Mouse (Mus musculus) small intestine, adult 2 months (tissue): ENCODE data around the gene Ntn4. TPM values are rescaled to one million over a fixed set of nuclear protein-coding genes. Genes with fewer than 3 reads are reported as not detected.

Experiments used
- H3K27ac ChIP-seq: fragments of 200-500 bp; 2 replicates; pipeline ENCODE4 v1.5.1; 2012; ENCODE audit warnings: low read depth, low read length, control low read depth, inconsistent platforms; ENCODE audit not compliant: insufficient read depth
- H3K27me3 ChIP-seq: fragments of 200-500 bp; 2 replicates; pipeline ENCODE4 v1.6.1; 2012; ENCODE audit warnings: mild to moderate bottlenecking, moderate library complexity, low read length, inconsistent platforms; ENCODE audit not compliant: control insufficient read depth, insufficient read depth
- H3K36me3 ChIP-seq: fragments of 200-500 bp; 2 replicates; pipeline ENCODE4 v1.6.1; 2012; ENCODE audit warnings: mild to moderate bottlenecking, low read length, control low read depth, inconsistent platforms; ENCODE audit not compliant: control insufficient read depth, insufficient read depth
- H3K4me1 ChIP-seq: fragments of 200-500 bp; 2 replicates; pipeline ENCODE4 v1.6.1; 2012; ENCODE audit warnings: low read length, inconsistent platforms, mixed read lengths; ENCODE audit not compliant: control insufficient read depth, insufficient read depth, insufficient read length
- H3K4me3 ChIP-seq: fragments of 200-500 bp; 2 replicates; pipeline ENCODE4 v1.5.1; 2012; ENCODE audit warnings: low read depth, mild to moderate bottlenecking, control low read depth, inconsistent platforms, low read length, moderate library complexity
- CTCF ChIP-seq: fragments of 200-500 bp; IDR thresholded peaks from 2 replicates; pipeline ENCODE4 v1.5.1; 2012; ENCODE audit warnings: low read depth, mild to moderate bottlenecking, control low read depth, inconsistent platforms, low read length, moderate library complexity, mixed read lengths; ENCODE audit not compliant: insufficient replicate concordance, insufficient read length; ENCODE audit errors: extremely low read depth
- POLR2A ChIP-seq: fragments of 200-500 bp; IDR thresholded peaks from 2 replicates; pipeline ENCODE4 v1.6.1; 2012; ENCODE audit warnings: low read depth, mild to moderate bottlenecking, control low read depth, inconsistent platforms, low read length, moderate library complexity
- WGBS: fragments of 180-500 bp; shearing (Covaris S2); methylation state at CpG from one replicate; pipeline ENCODE4 v1.1.7; 2018; 5-methylcytosine and 5-hydroxymethylcytosine counted together
- polyA plus RNA-seq: library from polyadenylated mRNA; depleted of rRNA; stranded (reverse); fragments of >200 nt; gene quantifications from 2 replicates; pipeline ENCODE4 v1.2.3, GENCODE M21; 2012

Gene Ntn4
- polyA plus RNA-seq, 1 experiment, result 5.8 TPM

GRCm38 (mm10) chr10:93608051-93608450, 32.4 kb upstream of the Ntn4 start:
- H3K4me3 ChIP-seq, result no peak overlapping the region
- 66% methylated on average over 9 of the region's 9 CpGs for WGBS
- H3K4me1 ChIP-seq, result no peaks in the 10 kb centered on the region
- H3K27me3 ChIP-seq, result no peaks in the 10 kb centered on the region
- no peak for TF ChIP-seq POLR2A
- TF ChIP-seq CTCF, result peak; percentile 28; the same call in 1 of the 2 replicates
- no peak overlapping the region for H3K27ac ChIP-seq
- H3K36me3 ChIP-seq, result no peaks in the 10 kb centered on the region

GRCm38 (mm10) chr10:93609236-93609635, 31.2 kb upstream of the Ntn4 start:
- TF ChIP-seq POLR2A, result no peak
- no peak for TF ChIP-seq CTCF
- no peak overlapping the region for H3K4me3 ChIP-seq
- H3K4me1 ChIP-seq, result no peaks in the 10 kb centered on the region

GRCm38 (mm10) chr10:93610896-93611295, 29.6 kb upstream of the Ntn4 start:
- no peaks in the 10 kb centered on the region for H3K36me3 ChIP-seq
- H3K4me1 ChIP-seq, result no peaks in the 10 kb centered on the region
- TF ChIP-seq POLR2A (no peak), CTCF (no peak)
- H3K27me3 ChIP-seq, result no peaks in the 10 kb centered on the region
- H3K27ac ChIP-seq, result no peak overlapping the region
- 95% methylated on average over 1 of the region's 1 CpGs for WGBS
- H3K4me3 ChIP-seq, result no peak overlapping the region

More at GRCm38 (mm10) chr10:93609236-93609635, 31.2 kb upstream of the Ntn4 start:
- WGBS, result 96% methylated on average over 7 of the region's 7 CpGs
- no peaks in the 10 kb centered on the region for H3K27me3 ChIP-seq
- H3K27ac ChIP-seq, result no peak overlapping the region
- H3K36me3 ChIP-seq, result no peaks in the 10 kb centered on the region

- no peak overlapping the region for H3K27ac ChIP-seq
- TF ChIP-seq CTCF, result peak; percentile 62; the same call in 1 of the 2 replicates
- no peak for TF ChIP-seq POLR2A
- H3K36me3 ChIP-seq, result no peaks in the 10 kb centered on the region
- no peaks in the 10 kb centered on the region for H3K4me1 ChIP-seq
- no peak overlapping the region for H3K4me3 ChIP-seq
- WGBS, result 42% methylated on average over 18 of the region's 18 CpGs
- no peaks in the 10 kb centered on the region for H3K27me3 ChIP-seq
Observed at GRCm38 (mm10) chr10:93611419-93612007, 29.0 kb upstream of the Ntn4 start.

- 72% methylated on average over 8 of the region's 8 CpGs for WGBS
- Histone ChIP-seq H3K27me3 (no peaks in the 10 kb centered on the region), H3K4me3 (no peak overlapping the region), H3K36me3 (no peaks in the 10 kb centered on the region), H3K4me1 (no peaks in the 10 kb centered on the region), H3K27ac (no peak overlapping the region)
- no peak for TF ChIP-seq CTCF
- no peak for TF ChIP-seq POLR2A
Observed at GRCm38 (mm10) chr10:93614850-93615249, 25.6 kb upstream of the Ntn4 start.

GRCm38 (mm10) chr10:93620438-93621179, 19.9 kb upstream of the Ntn4 start:
- Histone ChIP-seq H3K27me3 (no peaks in the 10 kb centered on the region), H3K27ac (no peak overlapping the region), H3K4me1 (peaks cover 6% of the 10 kb centered on the region; the same call in 1 of the 2 replicates), H3K4me3 (no peak overlapping the region), H3K36me3 (no peaks in the 10 kb centered on the region)
- no peak for TF ChIP-seq POLR2A
- TF ChIP-seq CTCF, result no peak
- WGBS, result 38% methylated on average over 7 of the region's 7 CpGs

GRCm38 (mm10) chr10:93623725-93624124, 16.8 kb upstream of the Ntn4 start:
- TF ChIP-seq CTCF (no peak), POLR2A (no peak; the same call in 1 of the 2 replicates)
- H3K27me3 ChIP-seq, result no peaks in the 10 kb centered on the region
- 10% methylated on average over 9 of the region's 9 CpGs for WGBS
- peak overlapping the region; percentile 86 for H3K27ac ChIP-seq
- no peak overlapping the region for H3K4me3 ChIP-seq
- H3K4me1 ChIP-seq, result peaks cover 6% of the 10 kb centered on the region; the same call in 1 of the 2 replicates
- H3K36me3 ChIP-seq, result no peaks in the 10 kb centered on the region
